In genomic region chr11:4730913-4731312, GRCm38 (mm10) we compare ENCODE assay signal across 11 mouse cellular contexts. TPM values are rescaled to one million over a fixed set of nuclear protein-coding genes. Genes with fewer than 3 reads are reported as not detected.
"Had no signal": no experiment of that assay in that cellular context is flagged by ENCODE, and none has a peak within 500 bp of the region (broad histone marks: within the 10 kb centered on the region; RNA-seq: fewer than 3 reads in every experiment).

No protein-coding gene starts in this region.

- H3K4me2 ChIP-seq: limb, embryonic 13.5 days; midbrain, embryonic 13.5 days had no signal

- DNase-seq: kidney, postnatal 25 days; left cerebral cortex, postnatal 4 days; lung, adult 2 months; right cerebral cortex, postnatal 14 days; thymus, postnatal 14 days had no signal

- H3K27ac ChIP-seq: limb, embryonic 13.5 days; liver, embryonic 14.5 days; midbrain, embryonic 13.5 days had no signal

- H3K9ac ChIP-seq: limb, embryonic 13.5 days; liver, embryonic 14.5 days; midbrain, embryonic 13.5 days had no signal

- H3K4me3 ChIP-seq: limb, embryonic 13.5 days; midbrain, embryonic 13.5 days had no signal

- ATAC-seq: midbrain, embryonic 13.5 days had no signal

- H3K9me3 ChIP-seq: limb, embryonic 13.5 days; midbrain, embryonic 13.5 days had no signal

RNA-seq across cellular contexts. Expression of gene Cabp7, which starts 15.7 kb away (rescaled TPM):
- total RNA-seq: liver, adult 2 months; megakaryocyte progenitor cell, adult 5-6 weeks had no signal
- polyA plus RNA-seq: liver, adult 2 months; small intestine, adult 2 months had no signal
